Mouse (Mus musculus) liver, adult 2 months (tissue): ENCODE measurements around the gene Ccl20.

Experiments
- CTCF ChIP-seq: fragments of 200-500 bp; IDR thresholded peaks from 2 replicates; pipeline ENCODE4 v1.5.1; 2011; ENCODE audit warnings: low read depth, low read length, control low read depth
- POLR2A ChIP-seq: fragments of 200-500 bp; IDR thresholded peaks from 2 replicates; pipeline ENCODE4 v1.6.1; 2011; ENCODE audit warnings: low read length, control low read depth; ENCODE audit not compliant: insufficient read depth; ENCODE audit errors: extremely low read depth

DNA sequence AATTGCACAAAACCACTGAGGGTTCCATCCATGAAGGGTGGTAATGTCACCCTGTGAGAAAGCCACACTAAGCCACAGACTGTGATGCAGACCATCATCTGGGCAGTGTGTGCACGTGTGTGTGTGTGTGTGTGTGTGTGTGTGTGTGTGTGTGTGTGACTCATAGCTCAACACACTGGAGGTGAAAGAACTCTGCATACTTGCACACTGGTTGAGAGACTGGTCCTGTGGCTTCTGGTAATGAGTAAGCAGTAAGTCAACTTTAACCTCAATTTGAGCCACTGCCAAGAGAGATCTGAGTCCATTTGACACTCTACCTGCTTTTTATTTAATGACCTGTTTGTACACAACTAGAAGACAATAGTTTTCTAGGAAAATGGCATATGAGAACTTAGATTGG is 40.3 kb downstream of the Ccl20 start:
- TF ChIP-seq CTCF, result no peak
- TF ChIP-seq POLR2A, result no peak
